Mouse (Mus musculus): ENCODE measurements around the gene Lmbr1.

Lmbr1 gene

DNA sequence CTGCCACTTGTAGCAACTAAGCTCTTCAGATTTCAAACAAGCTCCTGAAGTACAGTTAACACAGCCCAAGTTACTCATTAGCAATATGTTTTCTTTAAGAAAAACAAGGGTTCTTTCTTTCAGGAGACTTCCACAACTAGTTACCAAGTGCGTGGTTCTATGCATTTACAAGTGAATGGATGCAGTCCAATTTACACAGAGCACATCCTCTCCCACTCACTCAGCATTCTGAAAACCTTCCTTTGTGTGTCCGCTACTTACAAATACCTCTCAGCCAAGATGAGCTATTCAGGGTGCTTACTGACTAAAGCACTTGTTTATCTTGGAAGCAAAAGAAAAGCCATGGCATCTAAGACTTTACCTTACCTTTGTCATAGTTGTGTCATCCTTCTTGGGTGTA, 124.3 kb downstream of the Lmbr1 start:
- no peak for DNase-seq (ENCODE audit: low spot score in 2 of 2)

DNA sequence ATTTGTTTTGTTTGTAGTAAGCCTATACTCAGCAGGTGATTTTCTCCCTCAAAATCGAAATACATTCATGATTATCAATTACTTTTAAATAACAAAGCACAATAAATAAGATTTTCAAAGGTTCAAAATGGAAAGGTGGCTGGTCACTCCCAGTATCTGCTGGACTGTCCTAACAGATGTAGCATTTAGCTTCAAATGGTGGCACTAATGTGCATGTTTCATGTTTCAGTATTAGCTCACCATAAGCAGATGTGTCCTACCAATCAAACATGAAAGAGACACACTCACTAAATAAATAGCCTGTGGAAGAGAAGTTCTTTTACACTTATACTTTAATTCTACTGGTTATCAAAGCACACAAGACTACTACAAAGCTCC, 126.7 kb downstream of the Lmbr1 start:
- DNase-seq (ENCODE audit: low spot score in 2 of 2) = no peak

DNA sequence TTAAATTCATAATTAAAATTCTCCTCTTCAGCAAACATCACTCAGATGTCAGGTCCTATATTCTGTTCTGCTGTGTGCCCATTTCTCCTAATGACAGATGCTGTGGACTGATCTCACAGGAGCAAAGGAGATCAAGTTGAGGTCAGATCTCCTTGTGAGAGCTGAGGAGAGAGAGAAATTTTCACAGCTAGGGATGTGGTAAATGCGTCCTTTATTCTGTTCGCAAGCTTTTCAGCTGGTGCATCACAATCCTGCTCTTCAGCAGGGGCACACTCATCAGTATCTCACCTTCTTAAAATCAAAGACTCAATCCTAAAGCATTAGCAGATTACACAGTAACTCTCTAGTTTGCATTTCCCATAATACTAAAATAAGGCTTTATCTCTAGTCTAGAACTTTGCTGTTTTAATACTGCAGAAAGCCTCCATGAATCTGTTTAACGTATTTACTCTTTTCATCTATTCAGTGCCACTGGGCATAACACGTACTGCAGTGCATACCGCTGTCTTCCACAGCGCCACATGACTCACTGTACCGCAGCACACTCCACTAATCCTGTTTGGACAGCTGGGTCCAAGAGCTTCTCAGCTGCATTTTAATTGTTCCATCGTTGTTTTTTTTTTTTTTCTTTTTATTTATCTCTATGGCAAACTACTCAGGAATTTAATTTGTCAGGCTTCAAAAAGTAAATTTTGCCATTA, 127.2 kb downstream of the Lmbr1 start:
- no peak for DNase-seq (ENCODE audit: low spot score in 2 of 2)

DNA sequence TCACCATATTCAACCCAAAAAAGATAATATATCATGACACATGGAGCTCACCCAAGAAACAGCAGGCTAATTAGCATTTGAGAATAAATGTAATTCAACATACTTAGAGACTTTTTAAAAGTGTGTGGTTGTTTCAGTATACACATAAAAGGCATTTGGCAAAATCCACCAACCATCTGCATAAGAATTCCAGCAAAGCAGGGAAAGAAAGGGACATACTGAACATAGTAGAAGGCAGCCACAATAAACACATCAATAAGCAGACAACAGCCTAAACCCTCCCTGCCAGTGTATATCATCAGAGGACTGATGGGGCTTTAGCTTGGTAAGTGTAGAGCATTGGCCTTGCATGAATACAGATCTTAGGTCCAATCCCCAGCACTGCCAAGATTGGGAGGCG, 133.4 kb downstream of the Lmbr1 start:
- no peak for DNase-seq (ENCODE audit: low spot score in 2 of 2)

DNA sequence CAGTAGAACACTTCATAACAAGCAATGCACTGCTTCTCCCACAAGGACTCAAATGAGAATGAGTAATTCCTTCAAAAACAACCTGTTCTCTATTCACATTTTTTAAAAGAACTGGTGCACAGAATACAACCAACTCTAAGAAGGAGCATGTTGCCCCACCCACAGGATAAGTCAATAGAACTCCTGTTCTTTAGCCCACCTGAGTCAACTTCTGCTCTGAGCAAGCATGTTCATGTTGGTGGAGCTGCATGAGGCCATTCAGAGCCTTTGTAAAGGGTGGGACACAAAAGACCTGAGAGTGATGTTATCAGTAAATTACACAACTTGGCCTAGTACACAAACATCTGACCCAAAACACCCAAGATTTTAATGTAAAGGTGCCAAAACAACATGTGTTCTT, 139.8 kb downstream of the Lmbr1 start:
- no peak for DNase-seq (ENCODE audit: low spot score in 2 of 2)

DNA sequence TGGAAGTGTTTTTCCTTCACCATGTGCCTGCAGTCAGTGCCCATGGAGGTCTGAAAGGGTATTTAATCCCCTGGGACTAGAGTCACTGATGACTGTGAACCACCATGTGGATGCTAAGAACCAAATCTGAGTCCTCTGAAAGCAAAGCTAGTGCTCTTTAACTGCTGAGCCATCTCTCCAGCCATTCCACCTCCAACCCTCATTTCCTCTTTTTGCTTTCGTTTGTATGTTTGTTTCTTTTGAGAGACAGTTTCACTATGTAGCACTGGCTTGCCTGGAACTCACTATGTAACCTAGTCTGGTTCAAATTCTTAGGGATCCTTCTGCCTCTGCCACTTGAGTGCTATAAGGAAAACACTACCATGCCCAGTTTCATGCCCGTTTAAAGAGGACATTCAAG, 147.7 kb downstream of the Lmbr1 start:
- DNase-seq (ENCODE audit: low spot score in 2 of 2) = no peak

DNA sequence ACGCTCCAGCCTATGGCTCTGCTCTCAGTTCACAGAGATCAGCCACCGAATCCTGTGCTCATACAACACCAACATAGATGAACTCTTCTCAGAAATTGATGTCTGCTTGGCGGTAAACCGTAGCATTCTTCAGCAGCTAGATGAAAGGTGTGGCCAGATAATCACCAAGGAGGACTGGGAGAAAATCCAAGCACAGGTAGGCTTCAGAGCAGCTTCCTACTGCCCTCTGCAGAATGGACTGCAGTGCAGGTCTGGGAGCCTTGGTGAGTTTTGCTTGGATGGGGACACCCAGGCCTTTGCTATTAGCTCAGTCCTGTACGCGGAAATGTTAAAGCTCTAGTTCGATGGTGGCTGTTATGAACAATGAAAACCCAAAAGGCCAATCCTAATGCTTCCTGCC, 154.1 kb downstream of the Lmbr1 start:
- no peak for DNase-seq (ENCODE audit: low spot score in 2 of 2)

DNA sequence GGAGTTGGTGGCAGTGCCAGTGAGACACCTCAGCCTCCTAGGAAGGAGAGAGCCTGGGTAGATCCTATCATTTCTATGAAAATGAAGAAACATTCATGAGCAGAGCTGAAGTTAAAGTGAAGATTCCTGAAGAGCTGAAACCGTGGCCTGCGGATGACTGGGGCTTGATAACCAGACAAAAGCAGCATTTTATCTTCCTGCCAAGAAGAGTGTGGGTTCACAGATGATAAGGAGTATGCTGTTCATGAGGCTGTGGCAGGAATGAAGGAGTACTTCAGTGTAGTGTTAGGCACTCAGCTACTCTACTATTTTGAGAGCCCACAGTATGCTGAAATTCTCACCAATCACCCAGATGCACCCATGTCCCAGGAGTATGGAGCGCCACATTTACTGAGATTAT, 160.2 kb downstream of the Lmbr1 start:
- no peak for DNase-seq (ENCODE audit: low spot score in 2 of 2)

DNA sequence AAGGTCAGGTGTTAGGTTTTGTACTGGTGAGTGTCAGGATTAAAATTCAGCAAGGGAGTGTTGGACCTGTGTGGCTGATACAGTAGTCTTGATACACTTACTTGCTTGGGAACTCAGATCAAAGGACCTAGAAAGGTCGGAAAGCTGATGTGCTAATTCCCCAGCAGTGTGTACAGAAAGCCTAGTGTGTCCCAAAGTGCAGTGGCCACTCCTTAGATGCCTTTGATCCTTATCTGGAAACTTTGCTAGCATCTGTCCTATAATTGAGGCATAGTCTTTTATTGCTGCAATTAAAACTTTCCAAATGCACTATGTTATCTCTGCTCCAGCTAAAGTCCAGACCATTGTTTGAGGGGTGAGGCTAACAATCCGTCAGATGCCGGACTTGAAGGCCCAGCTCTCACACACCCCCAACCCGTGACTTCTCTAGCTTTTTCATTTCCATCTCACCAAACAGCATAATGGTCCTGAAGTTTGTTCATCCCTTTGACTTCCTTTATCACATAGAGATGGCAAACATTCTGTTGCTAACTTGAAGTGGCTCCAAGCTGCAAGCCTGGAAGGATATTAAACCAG, 166.1 kb downstream of the Lmbr1 start:
- no peak for DNase-seq (ENCODE audit: low spot score in 2 of 2)

DNA sequence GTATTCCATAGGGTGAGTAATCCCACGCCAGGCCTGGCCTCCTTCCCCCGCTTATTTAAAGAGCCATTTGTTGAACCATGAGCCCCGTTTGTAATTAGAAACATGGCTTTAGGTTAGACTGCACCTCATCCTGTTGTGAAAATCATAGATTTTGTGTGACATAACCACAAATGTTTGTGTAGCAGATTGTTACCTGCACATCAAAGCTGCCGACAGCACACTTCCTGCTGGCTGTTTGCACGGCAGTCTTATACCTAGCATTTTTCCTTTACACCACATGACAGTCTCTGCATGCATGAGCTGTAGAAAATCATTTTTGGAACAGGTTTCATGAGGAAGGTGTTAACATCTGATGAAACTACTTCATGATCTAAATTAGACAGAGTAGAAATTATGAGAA, 172.5 kb downstream of the Lmbr1 start:
- no peak for DNase-seq (ENCODE audit: low spot score in 2 of 2)

DNA sequence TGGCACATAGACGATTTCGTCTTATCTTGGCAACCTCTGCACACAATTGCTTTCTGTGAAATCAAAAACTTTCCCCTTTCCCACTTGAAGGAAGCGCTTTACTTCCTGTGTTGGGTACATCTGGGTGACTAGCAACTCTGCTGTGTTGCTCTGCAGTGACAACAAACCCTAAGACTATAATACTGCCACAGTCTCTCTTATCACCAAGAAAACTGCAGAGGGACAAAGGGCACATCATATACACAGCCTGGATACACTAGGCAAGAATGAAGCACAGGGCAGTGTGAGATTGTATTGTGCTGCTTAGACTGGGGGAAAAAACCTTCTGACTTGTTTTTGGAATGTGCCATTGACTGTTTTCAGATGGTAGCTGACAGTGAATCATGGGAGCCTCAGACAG, 178.3 kb downstream of the Lmbr1 start:
- DNase-seq (ENCODE audit: low spot score in 2 of 2) = no peak

DNA sequence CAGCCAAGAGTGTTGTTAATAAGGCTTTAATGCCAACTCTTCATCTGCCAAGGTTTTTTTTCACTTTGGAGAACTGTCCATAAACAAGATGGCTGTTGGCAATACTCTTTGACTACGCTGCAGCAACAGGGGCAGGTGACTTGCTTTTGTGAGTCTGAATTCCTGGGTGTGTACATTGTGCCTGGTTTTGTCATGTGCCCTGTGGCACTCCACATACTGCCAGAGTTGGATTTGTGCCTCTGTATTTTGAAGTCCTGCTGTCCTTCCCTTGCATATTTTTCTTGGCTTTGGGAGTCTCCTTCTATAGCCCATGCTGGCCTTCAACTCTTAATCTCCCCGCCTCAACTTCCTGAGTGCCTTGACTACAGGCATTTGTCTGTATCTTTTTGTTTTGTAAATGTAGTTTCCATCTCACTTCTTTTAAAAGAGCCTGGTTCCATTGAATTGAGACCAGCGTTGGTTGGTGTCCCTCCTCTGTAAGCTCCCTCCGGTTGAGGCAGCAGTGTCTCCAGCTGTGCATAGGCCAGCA, 179.2 kb downstream of the Lmbr1 start:
- no peak for DNase-seq (ENCODE audit: low spot score in 2 of 2)

DNA sequence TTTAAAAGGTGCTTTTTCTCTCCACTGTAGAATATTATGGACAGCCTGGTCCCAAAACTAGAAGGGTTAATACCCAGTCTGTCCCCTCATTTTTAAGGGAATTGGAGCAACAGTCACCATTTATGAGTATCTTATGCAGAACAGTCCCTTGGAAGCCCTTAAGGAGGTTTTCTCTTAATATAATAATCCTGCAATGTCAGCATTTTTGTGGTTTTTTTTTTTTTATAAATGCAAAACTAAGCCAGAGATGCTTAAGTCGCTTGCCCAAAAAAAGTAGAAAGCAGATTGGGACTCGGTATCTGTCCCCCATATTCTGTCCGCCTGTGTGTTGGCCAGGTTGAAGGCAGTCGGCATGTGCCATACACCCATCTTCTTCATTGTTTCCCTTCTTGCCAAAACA, 181.0 kb downstream of the Lmbr1 start:
- no peak for DNase-seq (ENCODE audit: low spot score in 2 of 2)

DNA sequence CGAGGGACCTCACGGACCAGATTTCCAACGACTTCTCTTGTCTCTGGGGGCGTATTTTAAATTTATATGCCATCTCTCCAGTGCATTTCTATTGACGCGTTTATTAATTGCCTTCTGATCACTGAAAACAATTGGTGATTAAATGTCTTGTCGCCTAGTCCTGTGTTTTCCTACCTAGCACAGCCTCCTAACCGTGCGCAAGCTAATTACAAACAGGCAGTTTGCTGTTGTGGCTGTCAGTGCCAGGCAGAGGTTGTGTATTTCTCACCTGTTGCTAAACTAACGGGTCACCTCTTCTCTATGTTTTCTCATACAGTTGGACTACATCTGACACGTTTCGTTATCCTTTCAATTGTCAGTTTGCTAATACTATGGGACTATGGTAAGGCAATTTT, 181.9 kb downstream of the Lmbr1 start:
- no peak for DNase-seq (ENCODE audit: low spot score in 2 of 2)

DNA sequence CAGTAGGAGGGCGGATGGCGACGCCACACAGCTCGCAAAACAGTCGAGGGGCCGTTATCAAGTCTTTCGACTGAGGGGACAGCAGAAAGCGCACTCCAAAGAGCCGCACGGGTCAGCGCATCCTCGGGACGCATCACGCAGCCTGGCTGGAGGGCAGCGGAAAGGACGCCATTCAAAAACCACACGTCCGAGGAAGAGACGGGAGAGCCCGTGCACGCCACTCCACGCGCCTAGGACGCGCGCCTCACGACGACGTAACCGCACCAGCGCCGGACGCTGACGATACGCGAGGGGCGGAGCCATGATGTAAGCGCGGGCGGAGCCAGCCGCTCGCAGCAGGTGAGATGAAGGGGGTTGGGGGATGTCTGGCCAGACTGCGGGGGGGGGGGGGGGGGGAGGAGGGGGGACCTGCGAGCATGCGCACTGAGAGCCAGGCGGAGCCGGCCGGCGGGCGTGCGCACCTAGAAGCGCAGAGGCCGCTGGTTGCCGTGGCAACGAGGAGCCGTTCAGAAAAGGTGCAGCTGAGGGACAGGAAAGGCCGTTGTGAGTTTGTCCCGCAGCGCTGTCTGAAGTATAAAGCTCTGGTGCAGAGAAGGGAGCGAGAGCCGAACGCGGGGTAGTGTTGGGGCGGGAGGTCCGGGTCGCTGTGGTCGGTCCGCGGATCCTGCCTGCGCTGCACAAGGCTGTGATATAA, 182.5 kb downstream of the Lmbr1 start, which contains the start of gene Rnf32:
TSS of gene Rnf32 (plus strand) at position 423 of the 694 bp plus-strand sequence.
- peak; percentile 27 to 40 for DNase-seq (ENCODE audit: low spot score in 2 of 2)

DNA sequence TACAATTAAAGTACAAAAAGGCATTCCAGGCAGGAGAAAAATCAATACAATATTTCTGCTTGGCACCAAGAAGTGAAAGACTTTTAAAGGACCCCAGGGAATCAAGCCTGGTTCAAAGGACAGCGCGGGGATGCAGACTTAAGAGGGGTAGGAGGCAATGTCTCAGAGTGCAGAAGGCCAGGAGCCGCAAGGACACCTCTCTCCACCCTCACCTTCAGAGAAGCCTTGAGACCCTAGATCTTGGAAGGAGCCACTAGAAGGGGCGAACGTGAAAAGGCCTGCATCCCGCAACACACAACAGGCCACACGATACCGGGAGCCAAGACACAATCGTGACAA, 183.0 kb downstream of the Lmbr1 start:
- DNase-seq (ENCODE audit: low spot score in 2 of 2) = no peak

DNA sequence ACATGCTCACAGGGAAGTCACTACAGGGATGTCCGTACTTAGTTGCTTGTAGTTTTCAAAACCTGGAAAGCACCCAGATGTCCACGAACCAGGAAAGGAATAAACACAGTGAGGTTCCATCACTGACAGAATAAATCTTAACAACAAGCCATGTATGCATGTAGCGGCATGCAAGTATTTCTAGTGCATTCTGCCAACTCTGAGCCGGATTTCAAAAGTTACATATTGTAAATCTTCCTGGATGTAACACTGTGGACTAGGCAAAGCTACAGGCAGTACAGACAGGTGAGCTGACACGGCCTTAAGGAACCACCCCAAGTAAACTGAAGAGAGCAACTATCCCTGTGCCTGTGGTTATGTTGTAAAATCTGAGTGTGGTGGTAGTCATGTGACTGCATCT, 191.4 kb downstream of the Lmbr1 start:
- no peak for DNase-seq (ENCODE audit: low spot score in 2 of 2)
